Mouse (Mus musculus) ZHBTc4 (cell line): ENCODE results near the gene Begain.

Experiments used
- DNase-seq: peaks from one replicate; pipeline ENCODE4 v3.0.0-alpha.2; 2011; ENCODE audit warnings: low read depth, low spot score

The Begain gene

DNA sequence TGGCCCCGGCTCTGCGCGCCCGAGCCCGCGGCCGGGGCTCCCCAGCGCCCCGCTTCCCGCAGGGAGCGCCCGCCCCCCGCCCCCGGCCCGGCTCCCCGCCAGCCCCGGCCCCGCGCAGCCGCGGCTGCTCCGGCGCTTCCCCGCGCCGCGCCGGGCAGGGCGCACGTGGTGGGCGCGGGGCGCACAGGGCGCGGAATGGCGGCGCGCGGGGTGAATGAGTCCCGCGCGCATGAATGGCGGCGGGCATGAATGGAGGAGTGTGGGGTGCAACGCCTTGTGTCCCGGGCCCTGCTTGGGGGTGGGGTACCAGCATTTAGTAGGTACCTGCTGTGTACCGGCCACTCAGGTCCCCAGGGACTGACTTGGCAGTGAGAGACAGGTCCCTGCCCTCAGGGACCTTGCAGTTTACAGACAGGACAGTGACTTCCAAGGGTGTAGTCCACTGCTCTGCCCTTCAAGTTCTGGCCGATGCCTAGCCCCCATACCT is at the start of gene Begain:
TSS of gene Begain (minus strand) at position 51 of the 487 bp plus-strand sequence.
- DNase-seq: peak; percentile 37

DNA sequence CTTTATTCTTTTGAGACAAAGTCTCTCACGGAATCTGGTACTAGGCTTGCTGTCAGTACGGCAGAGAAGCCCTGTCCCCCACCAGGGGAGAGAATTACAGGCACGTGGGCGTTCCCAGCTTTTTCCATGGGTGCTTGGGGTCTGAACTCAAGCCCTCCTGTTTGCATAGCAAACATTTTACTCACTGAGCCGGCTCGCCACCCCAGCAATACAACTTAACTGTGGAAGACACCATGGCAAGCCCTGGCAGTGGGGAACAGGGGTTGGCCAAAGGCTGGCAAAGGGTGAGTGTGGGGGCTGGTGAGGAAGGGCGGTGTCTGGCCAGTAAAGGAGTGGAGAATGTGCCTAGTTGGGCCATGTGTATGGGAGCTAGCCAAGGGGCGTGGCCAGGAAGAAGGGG is 47.7 kb upstream of the Begain start:
- no peak for DNase-seq

DNA sequence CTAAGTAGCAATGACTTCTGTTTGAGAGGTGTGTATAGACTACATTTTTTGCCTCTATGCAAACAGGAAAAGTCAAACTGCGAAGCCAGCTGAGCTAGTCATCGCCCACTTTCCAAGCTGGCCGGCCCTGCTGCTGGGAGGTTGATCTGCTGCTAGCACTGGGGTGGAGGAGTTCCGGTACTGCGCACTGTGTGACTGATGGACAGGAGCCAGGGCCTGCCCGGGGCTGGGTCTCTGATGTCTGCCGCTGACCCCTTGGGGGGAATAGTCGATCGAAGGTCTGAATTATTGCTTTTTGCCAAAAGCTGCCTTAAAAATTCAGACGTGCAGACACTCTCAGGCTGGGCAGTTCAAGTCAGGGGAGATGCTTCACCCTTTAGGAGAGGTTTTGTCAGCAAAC is 47.1 kb upstream of the Begain start:
- DNase-seq: no peak

DNA sequence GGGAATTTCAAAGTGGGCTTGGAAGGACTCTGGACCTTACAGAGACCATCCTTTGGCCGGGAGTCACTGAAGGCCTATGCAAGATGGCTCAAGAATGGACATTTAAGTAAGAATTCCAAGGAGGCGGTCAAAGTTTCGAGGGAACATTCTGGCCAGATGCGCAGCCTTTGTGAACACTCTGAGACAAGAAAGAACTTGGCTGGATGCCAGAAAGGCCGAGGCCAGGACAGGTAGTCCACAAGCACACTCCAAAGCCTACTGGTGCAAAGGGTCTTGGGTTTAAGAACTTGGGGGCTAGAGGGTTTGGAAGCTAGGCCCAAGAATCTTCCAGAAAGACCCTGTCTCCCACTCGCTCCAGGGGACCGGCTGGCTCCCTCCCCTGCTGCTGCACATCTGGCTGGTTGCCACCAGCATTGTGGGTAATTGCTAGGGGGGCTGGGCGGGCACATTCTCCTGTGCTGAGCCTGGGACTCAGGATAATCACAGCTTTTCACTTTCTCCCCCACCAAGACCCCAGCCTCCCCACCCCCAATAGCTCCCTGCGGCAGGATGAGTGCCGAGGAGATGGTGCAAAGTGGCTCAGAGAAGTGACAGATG is 45.1 kb upstream of the Begain start:
- no peak for DNase-seq

DNA sequence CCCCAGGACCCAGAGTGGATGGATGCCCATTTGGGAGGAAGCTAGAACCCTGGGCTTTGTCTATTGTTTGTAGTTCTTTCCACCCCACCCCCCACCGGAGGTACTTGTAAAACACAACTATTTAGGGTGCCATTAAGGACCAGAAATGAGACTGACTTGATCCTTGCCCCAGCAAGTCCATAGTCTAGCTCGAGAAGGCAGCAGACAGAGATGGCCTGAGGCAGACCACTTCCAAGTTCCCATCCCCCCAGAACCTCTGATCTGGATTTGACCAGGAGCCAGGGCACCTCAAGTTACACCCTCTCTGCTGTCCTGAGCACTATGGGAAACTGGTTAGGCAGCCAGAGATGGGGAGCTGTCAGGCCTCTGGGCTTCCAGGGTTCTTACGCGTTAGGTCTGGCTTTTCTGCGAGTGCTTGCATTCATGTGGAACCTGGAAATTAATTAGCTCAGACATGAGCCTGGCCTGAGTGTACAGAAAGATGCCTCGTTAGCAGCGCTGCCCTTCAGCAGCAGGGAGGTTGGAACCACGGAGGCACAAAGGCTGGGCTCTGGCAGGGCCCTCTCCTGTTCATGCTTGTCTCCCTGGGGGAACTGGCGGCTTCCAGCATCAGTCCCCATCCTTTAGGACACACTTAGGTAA is 44.5 kb upstream of the Begain start:
- no peak for DNase-seq

DNA sequence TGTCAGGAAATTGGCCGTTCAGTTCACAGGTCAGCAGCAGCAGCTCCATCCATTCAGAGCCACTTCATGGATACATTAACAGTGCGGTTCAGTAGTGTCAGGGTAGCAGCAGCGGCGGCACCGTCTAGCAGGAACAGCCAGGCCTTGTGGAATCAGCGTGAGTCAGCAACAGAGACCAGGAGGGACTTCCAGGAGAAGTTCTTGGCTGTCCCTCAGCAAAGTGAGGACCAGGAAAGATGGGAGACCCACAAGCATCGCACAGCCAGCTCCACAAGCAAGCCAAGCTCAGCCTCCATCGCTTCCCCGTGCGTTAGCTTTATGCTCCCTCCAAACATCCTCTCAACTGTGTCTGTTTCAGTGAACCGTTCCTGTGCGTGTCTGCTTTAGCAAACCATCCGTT is 40.9 kb upstream of the Begain start:
- no peak for DNase-seq

DNA sequence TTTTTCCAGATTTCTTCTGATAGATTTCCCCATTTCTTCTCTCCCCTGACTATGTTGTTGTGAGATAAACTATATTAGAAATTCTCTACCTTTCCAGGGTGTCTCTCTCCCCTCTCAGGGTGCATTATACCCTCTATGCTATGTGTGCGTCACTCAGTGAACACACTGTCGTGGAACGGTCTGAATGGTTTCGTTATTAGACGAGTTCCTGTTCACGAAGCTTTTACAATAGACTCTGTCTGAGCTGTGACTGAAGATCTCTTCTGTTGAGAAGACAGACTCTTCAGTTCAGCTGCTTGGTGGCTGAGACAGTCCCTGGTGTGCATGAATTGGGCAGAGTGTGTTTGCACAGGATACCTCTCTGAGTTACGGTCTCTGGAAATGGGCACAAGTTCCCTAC is 32.4 kb upstream of the Begain start:
- no peak for DNase-seq

DNA sequence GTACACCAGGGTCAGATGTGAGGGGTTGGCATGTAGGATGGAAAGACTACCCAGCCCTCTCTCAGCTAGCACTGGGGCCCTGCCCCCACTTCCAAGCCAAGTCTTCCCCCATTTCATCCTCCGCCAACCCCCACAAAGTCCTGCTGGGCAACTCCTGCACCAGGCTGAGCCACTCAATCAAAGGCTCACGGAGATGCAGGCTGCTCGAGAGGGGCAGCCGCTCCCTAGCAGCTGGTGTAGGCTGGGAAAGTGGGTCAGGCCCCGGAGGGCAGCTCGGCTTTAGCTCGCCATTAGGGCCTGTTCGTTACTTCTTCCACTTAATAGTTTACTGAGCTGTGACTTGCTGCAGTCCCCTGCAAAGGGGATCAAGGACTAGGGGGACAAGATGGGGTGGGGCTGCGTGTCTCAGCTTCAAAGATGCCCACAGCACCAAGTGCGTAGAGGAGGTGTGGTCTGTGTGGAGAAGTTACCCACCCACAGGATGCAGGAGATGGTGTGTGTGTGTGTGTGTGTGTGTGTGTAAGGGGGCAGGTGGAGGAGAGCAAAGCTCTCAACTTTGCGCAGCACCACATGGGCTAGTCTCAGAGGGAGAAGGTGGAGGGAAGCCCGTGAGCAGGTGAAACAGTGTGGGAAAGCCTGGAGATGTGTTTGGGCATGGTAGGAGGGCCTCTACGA is 22.6 kb upstream of the Begain start:
- DNase-seq: no peak

DNA sequence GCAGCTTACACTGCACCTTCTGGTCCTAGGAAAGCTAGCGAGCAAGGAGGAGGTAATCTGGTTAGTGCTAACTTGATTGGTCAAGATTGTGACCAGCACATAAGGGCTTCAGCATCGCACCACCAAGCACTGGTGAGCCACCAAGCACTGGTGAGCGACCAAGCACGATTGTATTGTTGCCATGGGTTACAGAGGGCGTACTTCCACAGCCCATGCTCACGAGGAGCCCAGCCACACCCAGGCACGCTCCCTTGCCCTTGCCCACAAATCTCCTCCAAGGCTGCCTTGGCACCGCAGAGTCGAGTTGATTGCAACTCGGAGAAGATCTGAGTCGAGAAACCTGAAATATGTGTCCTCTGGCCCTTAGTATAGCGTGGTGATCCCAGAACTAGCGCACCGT is 22.0 kb upstream of the Begain start:
- DNase-seq: no peak

DNA sequence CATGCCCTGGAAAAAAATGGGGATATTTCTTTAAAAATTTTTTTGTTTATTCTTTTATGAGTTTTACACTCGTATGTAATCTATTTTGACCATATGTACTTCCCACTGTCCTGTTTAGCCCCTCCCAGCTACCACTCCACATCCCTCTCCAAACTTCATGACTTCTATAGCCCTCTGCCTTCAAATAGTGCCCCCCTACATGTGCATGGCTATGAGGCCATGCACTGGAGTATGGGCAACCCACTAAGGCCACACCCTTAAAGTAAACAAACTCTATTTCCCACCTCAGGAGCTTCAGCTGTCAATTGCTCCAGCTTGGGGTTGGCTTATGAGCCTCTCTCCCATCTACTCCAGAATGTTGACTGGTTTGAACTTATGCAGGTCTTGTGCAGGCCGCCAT is 18.1 kb upstream of the Begain start:
- no peak for DNase-seq

DNA sequence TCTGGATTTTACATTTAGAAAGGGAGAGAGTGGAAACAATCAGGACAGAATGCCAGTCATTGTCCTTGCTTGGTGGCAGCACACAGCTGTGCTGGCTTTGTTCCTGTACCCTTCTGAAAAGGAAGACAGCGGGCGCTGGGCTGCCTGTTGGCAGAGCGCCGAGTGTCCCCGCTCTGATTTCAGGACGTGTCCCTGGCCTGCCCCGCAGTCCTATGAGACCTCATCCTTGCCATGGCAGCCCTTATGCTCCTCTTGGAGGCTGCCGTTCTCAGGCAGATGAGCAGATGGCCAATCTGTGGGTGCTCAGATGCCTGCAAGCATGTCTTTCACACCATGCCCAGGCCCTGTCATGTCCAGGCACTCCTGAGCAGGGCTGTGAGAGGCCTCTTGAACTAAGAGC is 17.7 kb upstream of the Begain start:
- peak; percentile 11 for DNase-seq

DNA sequence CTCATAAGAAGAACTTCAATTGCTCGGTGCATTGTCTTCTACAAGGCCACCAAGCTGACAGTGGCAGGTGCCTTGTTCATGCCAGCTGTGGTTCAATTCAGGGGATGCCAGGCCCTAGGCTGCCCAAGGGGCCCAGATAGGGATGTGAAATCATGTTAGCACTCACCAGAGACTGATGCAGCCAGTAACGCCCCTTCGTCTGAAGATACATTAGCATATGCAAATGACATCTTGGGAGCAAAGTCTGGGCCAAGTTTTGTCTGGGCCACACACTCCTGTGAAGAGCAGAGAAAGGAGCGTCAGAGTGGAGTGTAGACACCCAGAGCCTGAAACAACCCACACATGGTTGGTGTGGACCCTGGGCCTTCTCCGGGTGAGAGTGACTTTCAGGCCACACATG is 17.0 kb upstream of the Begain start:
- peak; percentile 53 for DNase-seq

DNA sequence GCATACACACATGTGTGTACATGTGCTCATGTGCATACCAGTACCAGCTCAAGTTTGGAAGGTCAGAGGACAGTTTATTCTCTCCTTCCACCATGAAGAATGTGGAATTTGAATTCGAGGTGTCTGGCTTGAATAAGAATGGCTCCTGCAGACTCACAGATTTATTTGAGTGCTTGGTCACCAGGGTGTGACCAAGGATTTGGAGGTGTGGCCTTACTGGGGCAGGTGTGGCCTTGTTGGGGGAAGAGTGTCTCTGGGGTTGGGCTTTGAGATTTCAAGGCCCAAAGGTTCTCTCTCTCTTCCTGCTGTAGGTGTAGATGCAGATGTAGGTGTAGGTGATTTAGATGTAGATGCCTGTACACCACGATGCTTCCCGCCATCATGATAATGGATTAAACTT is 15.5 kb upstream of the Begain start:
- DNase-seq: peak; percentile 84

DNA sequence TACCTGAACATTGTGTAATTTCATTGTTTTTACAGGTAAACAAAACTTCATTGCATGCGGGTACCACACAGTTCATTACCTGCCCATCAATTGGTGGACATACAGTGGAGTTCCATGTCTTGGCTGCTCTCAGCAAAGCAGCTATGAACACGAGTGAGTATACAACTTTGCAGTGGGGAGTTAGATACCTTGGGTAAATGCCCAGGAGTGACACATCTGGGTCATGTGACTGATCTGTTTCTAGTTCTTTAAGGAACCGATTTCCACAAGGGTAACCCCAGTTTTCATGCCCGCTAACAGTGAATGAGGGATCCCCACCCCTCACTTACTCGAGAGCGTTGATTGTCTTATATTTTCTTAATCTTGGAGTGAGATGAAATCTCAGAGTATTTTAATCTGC is 9.0 kb upstream of the Begain start:
- DNase-seq: no peak

DNA sequence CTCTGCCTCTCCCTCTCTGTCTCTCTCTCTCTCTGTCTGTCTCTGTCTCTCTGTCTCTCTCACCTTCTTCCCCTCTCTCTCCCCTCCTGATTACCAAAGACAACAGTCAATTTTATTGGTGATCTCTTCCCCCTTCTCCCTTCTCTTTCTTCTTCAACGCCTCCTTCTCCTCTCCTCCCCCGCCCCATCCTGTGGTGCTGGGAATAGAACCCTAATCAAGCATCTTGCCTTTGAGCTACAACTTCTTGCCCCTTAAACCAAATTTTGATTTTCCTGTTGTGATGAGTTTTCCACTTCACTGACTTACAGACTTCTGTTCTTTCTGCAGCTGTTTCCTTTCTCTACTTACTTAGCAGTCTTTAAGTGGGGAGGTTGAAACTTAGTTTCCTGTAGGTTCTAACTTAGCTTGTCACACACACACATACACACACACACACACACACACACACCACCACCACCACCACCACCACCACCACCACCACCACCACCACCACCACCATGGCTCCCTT is 6.8 kb upstream of the Begain start:
- DNase-seq: no peak

DNA sequence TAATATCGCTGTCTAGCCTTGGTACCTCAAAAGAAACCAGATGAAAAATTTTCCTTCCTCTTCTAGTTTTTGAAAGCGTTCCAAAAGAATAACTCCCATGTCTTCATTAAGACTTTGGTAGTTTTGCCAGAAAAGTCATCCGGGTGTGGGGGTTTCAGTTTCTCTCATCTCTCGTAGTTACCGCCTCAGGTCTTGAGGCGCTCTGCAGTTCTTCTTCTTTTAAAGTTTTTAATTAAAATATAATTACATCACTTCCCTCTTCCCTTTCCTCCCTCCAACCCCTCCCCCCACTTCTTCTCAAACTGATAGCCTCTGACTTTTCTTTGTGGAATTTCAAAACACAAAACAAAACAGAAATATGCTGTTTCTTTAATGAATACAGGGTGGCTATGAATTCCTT is 6.1 kb upstream of the Begain start:
- DNase-seq: no peak

DNA sequence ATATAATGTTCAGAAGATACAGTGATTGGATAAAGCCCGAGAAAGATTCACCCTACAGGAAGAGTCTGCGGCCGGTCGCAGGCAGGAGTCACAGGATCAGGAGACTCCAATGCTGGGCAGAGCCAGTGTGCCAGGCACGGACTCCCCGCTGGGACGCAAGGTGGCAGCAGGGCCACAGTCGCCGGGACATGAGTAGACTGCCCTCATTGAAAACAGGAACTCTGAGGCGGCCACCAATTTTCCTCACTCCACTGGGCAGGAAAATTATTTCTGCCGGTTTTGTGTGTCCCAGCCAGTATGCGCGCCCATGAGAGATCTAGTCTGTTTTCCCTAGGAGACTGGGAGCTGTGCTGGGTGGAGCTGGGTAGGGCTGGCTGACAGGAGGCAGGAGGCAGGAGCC is 3.2 kb upstream of the Begain start:
- DNase-seq: no peak

DNA sequence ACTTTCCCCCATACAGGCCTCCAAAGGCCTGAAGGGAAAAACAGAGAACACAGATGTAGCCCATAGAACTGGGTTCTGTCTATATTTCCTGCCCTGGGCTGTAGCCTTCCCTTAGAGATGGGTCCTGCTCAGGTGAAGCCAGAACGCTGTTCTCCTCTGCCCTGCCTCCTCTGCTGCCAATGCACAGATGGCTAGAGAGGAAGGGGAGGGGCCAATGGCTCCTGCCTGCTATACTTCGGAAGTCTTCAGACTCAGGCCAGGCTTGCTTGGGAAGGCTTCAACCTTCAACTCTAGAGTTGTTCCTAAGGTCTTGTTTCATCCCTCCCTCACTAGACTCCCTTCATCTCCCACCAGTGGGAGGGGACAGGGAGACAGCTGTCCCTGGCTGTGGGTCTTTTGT is 1.7 kb upstream of the Begain start:
- DNase-seq: no peak

DNA sequence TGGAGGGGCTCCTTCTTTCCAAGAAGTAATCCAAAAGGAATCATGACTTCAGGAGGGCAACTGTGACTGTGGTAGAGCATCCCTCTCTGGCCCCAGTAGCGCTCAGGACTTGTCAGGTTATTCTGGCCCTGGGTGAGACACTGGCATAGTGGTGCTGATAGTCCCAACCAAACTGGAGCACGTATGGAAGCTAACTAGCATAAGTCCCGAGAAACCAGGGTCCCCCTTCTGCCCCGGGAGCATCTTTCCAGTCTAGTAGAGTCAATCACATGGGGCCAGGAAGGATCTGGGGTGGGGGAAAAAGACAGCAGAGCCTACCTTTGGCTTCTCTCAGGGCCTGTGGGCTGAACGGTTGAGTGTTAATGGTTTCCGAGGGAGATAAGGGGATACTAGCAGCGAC is 721 bp upstream of the Begain start:
- DNase-seq: no peak

DNA sequence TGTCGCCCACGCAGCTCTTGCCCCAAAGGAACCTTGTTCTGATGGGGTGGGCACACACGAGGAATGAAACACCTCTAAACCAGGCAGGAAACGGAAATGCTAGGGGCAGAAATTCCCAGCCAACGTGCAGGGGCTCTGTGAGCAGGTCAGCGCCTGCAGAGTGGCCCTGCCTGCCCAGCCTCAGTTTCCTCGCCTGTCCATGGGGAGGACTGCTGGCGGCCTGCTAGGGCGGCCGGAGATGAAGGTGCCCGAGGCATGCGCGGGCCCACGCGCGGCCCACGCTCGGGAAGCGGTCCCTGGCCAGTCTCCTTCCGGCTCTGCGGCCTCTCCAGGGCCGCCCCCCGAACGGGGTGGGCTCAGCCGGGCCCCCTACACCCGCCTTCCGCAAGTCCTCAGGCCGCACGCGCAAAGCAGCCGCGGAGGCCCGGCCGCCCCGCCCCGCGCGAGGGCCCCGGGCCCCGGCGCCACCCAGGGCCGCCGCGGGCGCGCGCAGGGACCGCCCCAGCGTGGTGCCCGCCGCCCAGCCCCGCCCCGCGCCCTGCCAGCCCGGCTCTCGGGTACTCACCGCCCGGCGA is 369 bp downstream of the Begain start:
- peak; percentile 33 for DNase-seq

DNA sequence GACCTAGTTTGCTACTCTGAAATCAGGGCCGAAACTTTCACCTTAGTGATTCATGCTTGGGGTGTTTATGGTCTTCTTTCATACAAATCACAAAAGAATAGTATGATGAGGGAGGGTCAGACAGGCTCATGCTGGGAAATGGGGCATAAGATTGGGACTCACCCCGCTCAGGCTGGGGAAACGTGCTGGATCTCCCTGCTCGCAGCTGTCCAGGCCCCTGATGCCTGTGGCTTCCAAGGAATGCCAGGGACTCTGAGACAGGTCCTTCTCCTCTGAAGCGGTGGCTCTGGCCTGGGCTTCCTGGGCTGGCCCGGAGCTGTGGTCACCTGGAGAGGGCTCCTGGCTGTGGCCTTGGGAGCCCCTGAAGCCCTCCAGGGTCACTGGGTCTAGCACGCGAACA is 9.4 kb downstream of the Begain start:
- DNase-seq: no peak

DNA sequence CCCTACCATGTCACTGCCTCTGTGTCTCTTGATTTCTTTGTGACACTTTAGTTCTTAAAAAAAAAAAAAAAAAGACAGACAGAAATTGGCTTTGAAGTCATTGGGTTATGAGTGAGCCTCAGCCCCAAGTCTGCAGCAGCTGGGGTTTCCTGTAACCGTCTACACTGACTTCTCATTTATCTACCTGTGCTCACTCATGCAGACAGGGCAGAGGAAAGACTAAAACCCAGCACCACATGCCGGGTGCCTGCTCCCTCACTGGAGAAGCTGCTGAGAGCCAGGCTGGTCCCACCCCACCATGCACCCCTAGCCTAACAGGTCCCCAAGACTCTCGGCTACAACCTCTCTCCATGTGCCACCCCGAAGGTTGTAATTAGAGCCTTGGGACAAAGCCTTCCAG is 10.3 kb downstream of the Begain start:
- DNase-seq: no peak
